ENCODE assay signal across 8 mouse cellular contexts in the genomic region with DNA sequence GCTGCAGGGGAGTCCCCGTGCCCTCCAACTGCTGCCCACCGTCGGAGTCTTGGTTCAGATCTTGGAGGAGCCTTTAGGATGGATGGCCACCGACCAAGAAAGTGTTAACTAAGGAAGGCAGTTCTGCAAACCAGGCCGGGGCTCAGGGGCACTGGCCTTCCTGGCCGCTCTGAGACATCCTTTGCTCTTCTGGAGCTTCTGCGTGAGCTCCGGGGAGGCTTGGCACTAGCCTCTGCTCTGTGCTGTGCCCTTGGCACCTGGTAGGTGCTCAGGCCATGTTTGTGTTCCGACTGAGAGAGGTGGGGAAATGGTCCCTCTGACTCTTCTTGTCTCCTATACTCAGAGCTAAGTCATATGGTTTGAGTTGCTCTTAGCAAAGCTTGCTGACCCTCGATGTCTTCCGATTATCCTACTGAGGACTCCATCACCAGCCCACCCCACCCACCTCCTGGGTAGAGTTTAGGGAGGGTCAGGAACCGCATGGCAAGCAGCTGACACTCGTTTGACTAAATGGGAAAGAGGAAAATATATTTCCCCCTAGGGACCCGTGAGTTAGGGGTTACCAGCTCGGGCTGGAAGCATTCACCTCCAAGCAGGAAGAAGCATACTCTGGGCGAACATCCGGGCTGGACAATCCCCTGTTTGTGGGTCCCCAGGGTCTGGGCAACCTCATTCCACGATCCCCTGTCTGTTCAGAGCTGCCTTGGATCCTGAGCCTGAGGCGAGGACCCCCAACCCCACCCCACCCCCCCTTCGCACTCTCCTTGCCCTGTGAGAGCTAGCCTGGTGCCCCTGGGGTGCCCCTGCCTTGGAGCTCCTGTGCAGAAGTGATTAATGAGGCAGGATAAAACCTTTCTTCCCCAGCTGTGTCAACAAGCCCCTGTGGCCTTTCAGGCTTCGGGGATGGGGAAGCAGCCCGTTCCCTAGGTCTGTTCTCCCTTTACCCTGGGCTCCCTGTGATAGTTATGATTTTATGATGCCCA. TPM values are rescaled to one million over a fixed set of nuclear protein-coding genes. Genes with fewer than 3 reads are reported as not detected.
DNase-seq lines count a peak whose midpoint lies in the region; ATAC-seq lines count a peak whose summit lies in the region.

No protein-coding gene starts in this region.

- peak overlapping the region; percentile 30; the same call in 1 of the 2 replicates for H3K9ac ChIP-seq in embryonic facial prominence, embryonic 14.5 days (ENCODE audit: low read depth, low read length)
- no peak overlapping the region for H3K9ac ChIP-seq in kidney, embryonic 16.5 days (replicated peaks; ENCODE audit: low read length)
- 0 out of 2 replicates have a peak overlapping the region, but pooled peaks have one; percentile 38 for H3K9ac ChIP-seq in neural tube, embryonic 13.5 days

- peaks cover 4% of the 10 kb centered on the region; the same call in 1 of the 2 replicates for H3K9me3 ChIP-seq in embryonic facial prominence, embryonic 14.5 days (ENCODE audit: control insufficient read depth, low read length)
- H3K9me3 ChIP-seq in kidney, embryonic 16.5 days (ENCODE audit: low read length) = peaks cover 9% of the 10 kb centered on the region
- no peaks in the 10 kb centered on the region for H3K9me3 ChIP-seq in neural tube, embryonic 13.5 days

- no peak overlapping the region for H3K27ac ChIP-seq in embryonic facial prominence, embryonic 14.5 days (replicated peaks; ENCODE audit: low read depth, low read length)
- peak overlapping the region; percentile 60 for H3K27ac ChIP-seq in kidney, embryonic 16.5 days (ENCODE audit: low read length)
- H3K27ac ChIP-seq in neural tube, embryonic 13.5 days (replicated peaks) = no peak overlapping the region

- no peaks in the 10 kb centered on the region for H3K36me3 ChIP-seq in embryonic facial prominence, embryonic 14.5 days (ENCODE audit: control insufficient read depth, insufficient read depth, low read length)
- no peaks in the 10 kb centered on the region for H3K36me3 ChIP-seq in kidney, embryonic 16.5 days (ENCODE audit: insufficient read depth, low read length)
- no peaks in the 10 kb centered on the region for H3K36me3 ChIP-seq in neural tube, embryonic 13.5 days

- intact Hi-C loops in heart, postnatal 14 days (cut with DNase I) = no loop called here

- H3K4me3 ChIP-seq in embryonic facial prominence, embryonic 14.5 days (ENCODE audit: low read depth, low read length) = no peak overlapping the region
- H3K4me3 ChIP-seq in kidney, embryonic 16.5 days (ENCODE audit: low read length) = no peak overlapping the region
- no peak overlapping the region for H3K4me3 ChIP-seq in neural tube, embryonic 13.5 days

- peak overlapping the region; percentile 51 for H3K4me2 ChIP-seq in embryonic facial prominence, embryonic 14.5 days (ENCODE audit: low read depth, low read length)
- H3K4me2 ChIP-seq in kidney, embryonic 16.5 days (replicated peaks; ENCODE audit: low read depth, low read length) = peak overlapping the region; percentile 43
- H3K4me2 ChIP-seq in neural tube, embryonic 13.5 days = peak overlapping the region; percentile 45

- no peak for ATAC-seq in embryonic facial prominence, embryonic 14.5 days (ENCODE audit: low read depth)
- peak; percentile 54 for ATAC-seq in kidney, embryonic 16.5 days (ENCODE audit: low FRiP score, low TSS enrichment)
- peak; percentile 32 for ATAC-seq in neural tube, embryonic 13.5 days (ENCODE audit: low read depth)

- H3K27me3 ChIP-seq in embryonic facial prominence, embryonic 14.5 days (replicated peaks; ENCODE audit: control insufficient read depth, insufficient read depth, low read length) = no peaks in the 10 kb centered on the region; the same call in 1 of the 2 replicates
- peaks cover 8% of the 10 kb centered on the region; the same call in 1 of the 2 replicates for H3K27me3 ChIP-seq in kidney, embryonic 16.5 days (ENCODE audit: insufficient read depth, low read length)
- peaks cover 12% of the 10 kb centered on the region for H3K27me3 ChIP-seq in neural tube, embryonic 13.5 days

- DNase-seq in heart, postnatal 4 days = peak; percentile 21
- no peak for DNase-seq in heart, postnatal 14 days
- DNase-seq in embryonic facial prominence, embryonic 14.5 days (ENCODE audit: low spot score) = no peak
- no peak for DNase-seq in cerebellum, postnatal 36 days
- DNase-seq in testis, postnatal 14 days (ENCODE audit: low spot score) = no peak
- no peak for DNase-seq in gastrocnemius, postnatal 10 days

- peaks cover 15% of the 10 kb centered on the region for H3K4me1 ChIP-seq in embryonic facial prominence, embryonic 14.5 days (ENCODE audit: control insufficient read depth, insufficient read depth, low read length)
- peaks cover 28% of the 10 kb centered on the region for H3K4me1 ChIP-seq in kidney, embryonic 16.5 days (ENCODE audit: insufficient read depth, low read length)
- H3K4me1 ChIP-seq in neural tube, embryonic 13.5 days (replicated peaks) = peaks cover 28% of the 10 kb centered on the region

- WGBS in embryonic facial prominence, embryonic 14.5 days = 13% methylated on average over 22 of the region's 22 CpGs
- WGBS in kidney, embryonic 16.5 days = 4% methylated on average over 22 of the region's 22 CpGs
- 7% methylated on average over 22 of the region's 22 CpGs for WGBS in neural tube, embryonic 13.5 days

RNA-seq across cellular contexts. Expression of a gene that starts 30.2 kb away (rescaled TPM):
- 1 to 10 TPM; 6.6 to 6.8 TPM for total RNA-seq in heart, postnatal 4 days (2021)
- 1 to 10 TPM; 1.0 to 1.3 TPM for total RNA-seq in heart, postnatal 14 days (2021)
- polyA plus RNA-seq in embryonic facial prominence, embryonic 14.5 days (2014; fragmentation: Nextera tagmentation; extraction: Ambion mirVana) = 9.3 and 11.8 TPM in 2 replicates
- 51.0 and 63.2 TPM in 2 replicates for polyA plus RNA-seq in kidney, embryonic 16.5 days (2015; fragmentation: Nextera tagmentation; extraction: Ambion mirVana)
- 14.5 and 16.0 TPM in 2 replicates for polyA plus RNA-seq in neural tube, embryonic 13.5 days (2015; fragmentation: Nextera tagmentation; extraction: Ambion mirVana)
- 1 to 10 TPM; 5.6 to 6.8 TPM for total RNA-seq in gastrocnemius, postnatal 10 days (2021)
